Mouse (Mus musculus): ENCODE measurements at regions not wholly inside any gene's neighbourhood (a gene's known extent, or its start where the extent isn't known, plus 50 kb on each side); places are given as distances from the start of the nearest gene placed in this dataset.

- Histone ChIP-seq H3K9me3 (no peaks in the 10 kb centered on the region), H3K36me3 (no peaks in the 10 kb centered on the region), H3K27ac (no peak overlapping the region), H3K27me3 (replicated peaks) (no peaks in the 10 kb centered on the region), H3K4me3 (replicated peaks) (no peak overlapping the region), H3K4me1 (replicated peaks) (no peaks in the 10 kb centered on the region), H3K4me2 (replicated peaks) (no peak overlapping the region), H3K9ac (no peak overlapping the region)
- ATAC-seq: no peak
- 89% methylated on average over 2 of the region's 2 CpGs for WGBS
Observed at GRCm38 (mm10) chr13:29073630-29074029, 120.1 kb upstream of the Sox4 start.

GRCm38 (mm10) chr13:29063924-29064323, 110.4 kb upstream of the Sox4 start:
- no peak overlapping the region for H3K9ac ChIP-seq
- H3K4me2 ChIP-seq (replicated peaks): no peak overlapping the region
- H3K27ac ChIP-seq: no peak overlapping the region
- H3K36me3 ChIP-seq: no peaks in the 10 kb centered on the region
- H3K27me3 ChIP-seq (replicated peaks): no peaks in the 10 kb centered on the region
- H3K9me3 ChIP-seq: no peaks in the 10 kb centered on the region
- WGBS: 69% methylated on average over 5 of the region's 5 CpGs
- H3K4me1 ChIP-seq (replicated peaks): no peaks in the 10 kb centered on the region
- H3K4me3 ChIP-seq (replicated peaks): no peak overlapping the region
- no peak for ATAC-seq

- Histone ChIP-seq H3K9ac (no peak overlapping the region), H3K4me3 (replicated peaks) (no peak overlapping the region), H3K4me1 (replicated peaks) (no peaks in the 10 kb centered on the region), H3K9me3 (no peaks in the 10 kb centered on the region), H3K27ac (no peak overlapping the region), H3K27me3 (replicated peaks) (no peaks in the 10 kb centered on the region), H3K4me2 (replicated peaks) (no peak overlapping the region), H3K36me3 (no peaks in the 10 kb centered on the region)
- 33% methylated on average over 5 of the region's 5 CpGs for WGBS
- no peak for ATAC-seq
Observed at GRCm38 (mm10) chr13:29058685-29059084, 105.2 kb upstream of the Sox4 start.

- Histone ChIP-seq H3K9ac (no peak overlapping the region), H3K4me1 (replicated peaks) (no peaks in the 10 kb centered on the region), H3K4me3 (replicated peaks) (no peak overlapping the region), H3K36me3 (no peaks in the 10 kb centered on the region), H3K27ac (no peak overlapping the region), H3K4me2 (replicated peaks) (no peak overlapping the region), H3K27me3 (replicated peaks) (no peaks in the 10 kb centered on the region), H3K9me3 (no peaks in the 10 kb centered on the region)
- ATAC-seq: no peak
- WGBS: 34% methylated on average over 4 of the region's 4 CpGs
Observed at GRCm38 (mm10) chr13:29049730-29050129, 96.2 kb upstream of the Sox4 start.

GRCm38 (mm10) chr13:29048990-29049576, 95.6 kb upstream of the Sox4 start:
- Histone ChIP-seq H3K27me3 (replicated peaks) (no peaks in the 10 kb centered on the region), H3K4me2 (replicated peaks) (no peak overlapping the region), H3K4me3 (replicated peaks) (no peak overlapping the region), H3K4me1 (replicated peaks) (no peaks in the 10 kb centered on the region), H3K27ac (no peak overlapping the region), H3K36me3 (no peaks in the 10 kb centered on the region), H3K9me3 (no peaks in the 10 kb centered on the region), H3K9ac (no peak overlapping the region)
- no peak for ATAC-seq
- WGBS: 73% methylated on average over 7 of the region's 7 CpGs

- Histone ChIP-seq H3K4me2 (replicated peaks) (no peak overlapping the region), H3K27ac (no peak overlapping the region), H3K4me1 (replicated peaks) (0 out of 2 replicates have a peak, but pooled peaks cover 2% of the 10 kb centered on the region), H3K27me3 (replicated peaks) (no peaks in the 10 kb centered on the region), H3K9me3 (no peaks in the 10 kb centered on the region), H3K4me3 (replicated peaks) (no peak overlapping the region), H3K9ac (no peak overlapping the region), H3K36me3 (no peaks in the 10 kb centered on the region)
- ATAC-seq: no peak
- 53% methylated on average over 4 of the region's 4 CpGs for WGBS
Observed at GRCm38 (mm10) chr13:29044655-29045054, 91.1 kb upstream of the Sox4 start.

GRCm38 (mm10) chr13:29040331-29040730, 86.8 kb upstream of the Sox4 start:
- no peak overlapping the region for H3K4me3 ChIP-seq (replicated peaks)
- no peaks in the 10 kb centered on the region for H3K27me3 ChIP-seq (replicated peaks)
- no peak for ATAC-seq
- WGBS: 88% methylated on average over 5 of the region's 5 CpGs
- H3K27ac ChIP-seq: no peak overlapping the region
- no peak overlapping the region for H3K9ac ChIP-seq
- no peak overlapping the region for H3K4me2 ChIP-seq (replicated peaks)
- H3K9me3 ChIP-seq: no peaks in the 10 kb centered on the region
- no peaks in the 10 kb centered on the region for H3K36me3 ChIP-seq
- H3K4me1 ChIP-seq (replicated peaks): 0 out of 2 replicates have a peak, but pooled peaks cover 2% of the 10 kb centered on the region

- H3K9me3 ChIP-seq: no peaks in the 10 kb centered on the region
- H3K4me1 ChIP-seq (replicated peaks): no peaks in the 10 kb centered on the region
- H3K4me3 ChIP-seq (replicated peaks): no peak overlapping the region
- no peaks in the 10 kb centered on the region for H3K27me3 ChIP-seq (replicated peaks)
- no peak overlapping the region for H3K27ac ChIP-seq
- H3K9ac ChIP-seq: no peak overlapping the region
- no peaks in the 10 kb centered on the region for H3K36me3 ChIP-seq
- peak; percentile 57 for ATAC-seq
- no peak overlapping the region for H3K4me2 ChIP-seq (replicated peaks)
- WGBS: 83% methylated on average over 4 of the region's 4 CpGs
Observed at GRCm38 (mm10) chr13:29034904-29035303, 81.4 kb upstream of the Sox4 start.

- Histone ChIP-seq H3K4me2 (replicated peaks) (no peak overlapping the region), H3K4me3 (replicated peaks) (no peak overlapping the region), H3K9me3 (no peaks in the 10 kb centered on the region), H3K4me1 (replicated peaks) (no peaks in the 10 kb centered on the region), H3K27me3 (replicated peaks) (no peaks in the 10 kb centered on the region), H3K36me3 (no peaks in the 10 kb centered on the region), H3K27ac (no peak overlapping the region), H3K9ac (no peak overlapping the region)
- peak; percentile 98 for ATAC-seq
- 50% methylated on average over 8 of the region's 8 CpGs for WGBS
Observed at GRCm38 (mm10) chr13:29034444-29034843, 80.9 kb upstream of the Sox4 start.

GRCm38 (mm10) chr13:29027146-29027545, 73.6 kb upstream of the Sox4 start:
- Histone ChIP-seq H3K4me3 (replicated peaks) (no peak overlapping the region), H3K4me1 (replicated peaks) (no peaks in the 10 kb centered on the region), H3K9me3 (no peaks in the 10 kb centered on the region), H3K27me3 (replicated peaks) (no peaks in the 10 kb centered on the region), H3K36me3 (no peaks in the 10 kb centered on the region), H3K27ac (no peak overlapping the region), H3K4me2 (replicated peaks) (no peak overlapping the region), H3K9ac (no peak overlapping the region)
- 94% methylated on average over 10 of the region's 10 CpGs for WGBS
- no peak for ATAC-seq

- WGBS: 75% methylated on average over 1 of the region's 1 CpGs
- no peak overlapping the region for H3K27ac ChIP-seq
- ATAC-seq: no peak
- H3K9ac ChIP-seq: no peak overlapping the region
- no peaks in the 10 kb centered on the region for H3K4me1 ChIP-seq (replicated peaks)
- no peaks in the 10 kb centered on the region for H3K27me3 ChIP-seq (replicated peaks)
- no peak overlapping the region for H3K4me2 ChIP-seq (replicated peaks)
- no peaks in the 10 kb centered on the region for H3K9me3 ChIP-seq
- H3K4me3 ChIP-seq (replicated peaks): no peak overlapping the region
- H3K36me3 ChIP-seq: no peaks in the 10 kb centered on the region
Observed at GRCm38 (mm10) chr13:29023486-29023885, 70.0 kb upstream of the Sox4 start.

- no peak for ATAC-seq
- H3K4me2 ChIP-seq (replicated peaks): no peak overlapping the region
- H3K9me3 ChIP-seq: no peaks in the 10 kb centered on the region
- no peaks in the 10 kb centered on the region for H3K4me1 ChIP-seq (replicated peaks)
- no peak overlapping the region for H3K9ac ChIP-seq
- no peaks in the 10 kb centered on the region for H3K27me3 ChIP-seq (replicated peaks)
- WGBS: 98% methylated on average over 3 of the region's 3 CpGs
- no peaks in the 10 kb centered on the region for H3K36me3 ChIP-seq
- H3K4me3 ChIP-seq (replicated peaks): no peak overlapping the region
- no peak overlapping the region for H3K27ac ChIP-seq
Observed at GRCm38 (mm10) chr13:29019839-29020238, 66.3 kb upstream of the Sox4 start.

- ATAC-seq: no peak
- 74% methylated on average over 25 of the region's 25 CpGs for WGBS
- Histone ChIP-seq H3K9ac (no peak overlapping the region), H3K36me3 (no peaks in the 10 kb centered on the region), H3K27ac (no peak overlapping the region), H3K4me2 (replicated peaks) (no peak overlapping the region), H3K4me3 (replicated peaks) (no peak overlapping the region), H3K27me3 (replicated peaks) (no peaks in the 10 kb centered on the region), H3K4me1 (replicated peaks) (no peaks in the 10 kb centered on the region), H3K9me3 (no peaks in the 10 kb centered on the region)
Observed at GRCm38 (mm10) chr13:29016145-29016651, 62.7 kb upstream of the Sox4 start.
